Mouse (Mus musculus): Measurements from ENCODE around the gene Sfmbt1. TPM values are rescaled to one million over a fixed set of nuclear protein-coding genes. Genes with fewer than 3 reads are reported as not detected.

Sfmbt1 gene
- total RNA-seq, 2 experiments from 2014 or later, result 28.9 to 30.1 TPM

DNA sequence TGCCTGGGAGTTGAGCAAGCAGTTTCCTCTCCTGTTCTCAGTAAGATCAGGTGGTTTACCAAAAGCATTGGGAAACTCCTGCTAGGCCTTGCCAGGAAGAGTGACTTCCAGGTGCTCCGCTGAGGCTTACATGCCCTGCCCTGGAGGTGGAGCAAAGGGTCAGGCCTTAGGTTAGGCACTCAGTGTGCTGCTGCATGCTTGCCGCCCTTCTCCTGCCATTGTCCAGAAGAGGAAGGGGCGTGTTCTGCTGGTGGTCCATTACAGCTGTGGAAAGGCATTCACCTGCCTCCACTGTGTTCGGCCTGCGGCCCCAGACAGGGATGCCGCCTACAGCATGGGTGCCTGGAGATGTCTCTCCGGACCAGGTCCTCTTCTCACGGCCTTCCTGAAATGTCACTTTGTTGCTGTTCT is 154.7 kb downstream of the Sfmbt1 start:
- no peak for DNase-seq (ENCODE audit: extremely low spot score in 1 of 2, low spot score in 1 of 2)

DNA sequence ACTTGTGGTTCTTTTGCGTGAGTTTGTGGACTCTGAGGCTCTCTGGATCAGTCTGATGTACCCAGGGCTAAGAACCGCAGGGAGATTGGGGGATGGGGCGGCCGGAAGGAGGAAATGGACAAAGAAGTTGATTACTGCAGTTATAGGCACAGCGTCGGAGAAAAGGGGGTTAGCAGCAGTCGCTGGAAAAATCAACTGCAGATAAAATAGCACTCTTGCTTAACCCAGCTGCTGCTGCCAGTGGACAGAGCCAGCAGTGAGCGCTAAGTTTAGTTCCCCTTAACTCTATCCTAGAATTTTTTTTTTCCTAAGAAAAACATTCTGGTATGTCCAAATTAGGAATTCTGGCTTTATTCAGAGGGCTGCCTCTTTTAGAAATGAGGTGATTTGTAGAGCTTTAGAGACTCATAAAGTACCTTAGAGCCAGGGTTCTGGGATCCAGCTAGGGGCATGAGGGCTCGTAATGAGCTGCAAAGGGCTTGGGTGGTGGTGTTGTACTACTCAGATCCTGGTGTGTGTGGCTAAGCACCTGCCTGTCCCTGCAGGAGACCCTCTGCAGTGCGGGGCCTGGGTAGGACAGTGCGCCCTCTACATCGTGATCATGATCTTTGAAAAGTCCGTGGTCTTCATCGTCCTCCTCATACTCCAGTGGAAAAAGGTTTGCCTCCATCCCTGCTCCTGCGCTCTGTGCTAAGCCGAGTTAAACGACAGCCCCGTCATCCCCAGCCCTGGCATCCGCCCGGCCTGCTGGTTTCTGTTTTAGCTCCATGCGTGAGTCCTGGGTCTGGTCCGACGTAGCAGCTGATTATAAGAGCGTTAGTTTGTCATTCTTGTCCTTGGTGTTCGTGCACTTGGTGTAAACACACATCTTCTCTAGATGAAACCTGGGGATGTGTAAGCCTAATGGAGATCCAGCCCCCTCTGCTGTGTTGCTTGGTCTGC is 155.8 kb downstream of the Sfmbt1 start:
- DNase-seq (ENCODE audit: extremely low spot score in 1 of 2, low spot score in 1 of 2), result no peak

Other genes starting within 250 kb of the Sfmbt1 start
- gene Dcp1a, start 235.3 kb upstream of the Sfmbt1 start, total RNA-seq (2021), result 10 to 100 TPM; 19.4 to 20.2 TPM
- gene Cacna1d, start 223.4 kb upstream of the Sfmbt1 start, total RNA-seq (2021), result 10 to 100 TPM; 35.9 to 53.8 TPM
- gene Tkt, start 166.5 kb upstream of the Sfmbt1 start, total RNA-seq (2021), result 100 to 1,000 TPM; 159 to 182 TPM
- gene Prkcd, start 88.6 kb upstream of the Sfmbt1 start, total RNA-seq (2021), result 10 to 100 TPM; 27.3 to 30.6 TPM
- 10 to 100 TPM; 10.1 to 11.3 TPM for gene Rft1, start 60.5 kb upstream of the Sfmbt1 start, total RNA-seq (2021)
- 10 to 100 TPM; 19.2 to 24.6 TPM for gene Tmem110, start 110.7 kb downstream of the Sfmbt1 start, total RNA-seq (2021)
- 1 to 10 TPM; 1.3 TPM for gene Mustn1, start 164.4 kb downstream of the Sfmbt1 start, total RNA-seq (2021)
- not detected for gene Itih4, start 171.6 kb downstream of the Sfmbt1 start, total RNA-seq (2021)
- 10 to 100 TPM; 25.4 to 25.7 TPM for gene Itih3, start 208.9 kb downstream of the Sfmbt1 start, total RNA-seq (2021)
- not detected for gene Itih1, start 228.4 kb downstream of the Sfmbt1 start, total RNA-seq (2021)
- 10 to 100 TPM; 16.9 to 17.0 TPM for gene Nek4, start 236.5 kb downstream of the Sfmbt1 start, total RNA-seq (2021)

Measured in layer of hippocampus, postnatal 25 days (tissue).